Mouse (Mus musculus) lung, embryonic 16.5 days (tissue): ENCODE data around the gene Plgrkt. TPM values are rescaled to one million over a fixed set of nuclear protein-coding genes. Genes with fewer than 3 reads are reported as not detected.
"Not testable (repeated sequence)": the region's sequence is repeated elsewhere in the genome, so short reads cannot be mapped to it uniquely, and the experiment has no call there.

Experiments used
- ATAC-seq: fragments of 200-750 bp; cut with Nextera tagmentation; 2 replicates; pipeline ENCODE4 v1.8.0; 2017; ENCODE audit warnings: low read depth, mild to moderate bottlenecking, moderate library complexity
- H3K27ac ChIP-seq: fragments of 300-500 bp; sonication (generic); 2 replicates; pipeline ENCODE4 v1.5.1; 2014; ENCODE audit warnings: mild to moderate bottlenecking, control low read depth, low read length
- H3K27me3 ChIP-seq: fragments of 300-500 bp; sonication (generic); 2 replicates; pipeline ENCODE4 v1.6.1; 2014; ENCODE audit warnings: low read depth, low read length, mixed read lengths; ENCODE audit not compliant: control insufficient read depth, insufficient read depth
- H3K36me3 ChIP-seq: fragments of 300-500 bp; sonication (generic); 2 replicates; pipeline ENCODE4 v1.6.1; 2014; ENCODE audit warnings: low read length; ENCODE audit not compliant: control insufficient read depth, insufficient read depth
- H3K4me1 ChIP-seq: fragments of 300-500 bp; sonication (generic); replicated peaks from 2 replicates; pipeline ENCODE4 v1.6.1; 2014; ENCODE audit warnings: low read length, mixed read lengths; ENCODE audit not compliant: control insufficient read depth, insufficient read depth
- H3K4me2 ChIP-seq: fragments of 300-500 bp; sonication (generic); 2 replicates; pipeline ENCODE4 v1.6.1; 2014; ENCODE audit warnings: low read depth, low read length, control low read depth
- H3K4me3 ChIP-seq: fragments of 300-500 bp; sonication (generic); 2 replicates; pipeline ENCODE4 v1.5.1; 2014; ENCODE audit warnings: mild to moderate bottlenecking, low read length, control low read depth
- H3K9ac ChIP-seq: fragments of 300-500 bp; sonication (generic); 2 replicates; pipeline ENCODE4 v1.6.1; 2014; ENCODE audit warnings: low read length, control low read depth
- H3K9me3 ChIP-seq: fragments of 300-500 bp; sonication (generic); 2 replicates; pipeline ENCODE4 v1.6.1; 2016; ENCODE audit warnings: low read length; ENCODE audit not compliant: control insufficient read depth
- whole genome bisulfite sequencing: fragments of 180-500 bp; shearing (Covaris S2); extraction: QIAGEN DNeasy Blood & Tissue Kit; methylation state at CpG from one replicate; pipeline ENCODE4 v1.1.7; 2014; 5-methylcytosine and 5-hydroxymethylcytosine counted together
- polyA plus RNA-seq: library from polyadenylated mRNA; unstranded; fragments of >200 nt; fragmentation: Nextera tagmentation; extraction: Ambion mirVana; gene quantifications from 2 replicates; pipeline ENCODE4 v1.2.1, GENCODE M21; 2015

The Plgrkt gene
- 56.0 and 61.2 TPM in 2 replicates for polyA plus RNA-seq

DNA sequence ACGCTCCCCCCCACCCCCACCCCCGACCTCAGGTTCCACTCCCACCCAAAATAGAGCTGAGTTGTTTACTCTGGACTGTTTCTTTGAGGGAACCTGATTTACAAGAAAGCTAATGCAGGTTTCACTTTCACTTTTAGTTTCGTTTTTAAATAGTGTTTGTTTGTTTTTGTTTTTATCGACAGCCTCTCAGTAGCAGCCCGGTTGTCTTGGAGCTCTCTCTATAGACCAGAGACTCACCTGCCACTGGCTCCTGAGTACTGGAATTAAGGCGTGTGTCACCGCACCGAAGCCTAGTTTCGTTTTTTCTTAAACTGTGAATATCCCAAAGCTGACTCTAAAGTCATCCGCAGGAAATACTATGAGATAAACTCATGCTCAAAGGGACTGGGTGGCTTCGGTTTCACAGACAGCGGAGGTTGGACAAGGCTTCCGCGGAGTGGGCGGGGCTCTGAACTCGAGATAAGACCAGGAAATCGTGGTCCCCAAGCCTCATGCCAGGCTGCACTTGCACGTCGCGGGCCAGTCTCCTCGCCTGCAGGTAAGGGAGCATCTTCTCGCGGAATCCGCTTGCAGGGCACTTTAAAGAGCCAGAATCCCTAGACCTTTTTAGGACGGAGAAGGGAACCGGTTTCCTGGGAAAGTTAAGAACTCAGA lies at the start of gene Plgrkt, which contains the start of gene Cd274:
Gene Plgrkt (minus strand): TSS at position 422 of the 654 bp plus-strand sequence.
Gene Cd274 (plus strand): TSS at position 487 of the 654 bp plus-strand sequence.
- Histone ChIP-seq H3K4me1 (peaks cover 7% of the 10 kb centered on the region; the same call in 1 of the 2 replicates), H3K9ac (peak within 1 kb of the TSS; percentile 49), H3K27ac (no peak within 1 kb of the TSS), H3K27me3 (no peaks in the 10 kb centered on the region), H3K9me3 (no peaks in the 10 kb centered on the region), H3K4me2 (peak within 1 kb of the TSS; percentile 84), H3K36me3 (no peaks in the 10 kb centered on the region), H3K4me3 (peak within 1 kb of the TSS; percentile 60)
- 3% methylated on average over 26 of the region's 26 CpGs for WGBS
- peak; percentile 84 for ATAC-seq

DNA sequence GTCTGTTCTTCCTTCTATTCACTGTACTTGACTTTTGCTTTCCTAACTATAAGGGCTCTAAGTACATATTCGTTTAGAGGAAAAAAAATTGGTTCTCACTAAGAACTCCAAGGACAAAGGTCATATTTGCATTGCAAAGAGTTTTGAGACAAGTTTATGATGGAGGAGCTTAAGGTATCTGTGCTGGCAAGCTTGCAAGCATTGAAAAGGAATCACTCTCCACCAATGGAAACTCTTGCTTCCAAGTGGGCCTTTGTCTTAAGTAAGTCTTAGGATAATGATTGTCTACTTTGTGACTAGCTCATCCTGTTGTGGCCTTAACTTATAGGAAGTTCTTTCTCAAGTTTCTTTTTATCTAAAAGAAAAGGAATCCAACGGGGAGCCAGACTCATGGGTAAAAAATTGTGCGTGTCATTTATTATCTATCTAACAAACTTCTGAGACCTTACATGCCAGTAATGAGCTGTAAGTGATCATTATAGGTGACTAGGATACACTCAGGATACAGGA lies 49.3 kb upstream of the Plgrkt start:
- Histone ChIP-seq H3K36me3 (no peaks in the 10 kb centered on the region), H3K4me2 (no peak overlapping the region), H3K9ac (no peak overlapping the region), H3K4me1 (peaks cover 11% of the 10 kb centered on the region), H3K9me3 (no peaks in the 10 kb centered on the region), H3K27me3 (no peaks in the 10 kb centered on the region), H3K4me3 (no peak overlapping the region), H3K27ac (no peak overlapping the region)
- WGBS, result 44% methylated on average over 3 of the region's 3 CpGs
- ATAC-seq, result no peak

DNA sequence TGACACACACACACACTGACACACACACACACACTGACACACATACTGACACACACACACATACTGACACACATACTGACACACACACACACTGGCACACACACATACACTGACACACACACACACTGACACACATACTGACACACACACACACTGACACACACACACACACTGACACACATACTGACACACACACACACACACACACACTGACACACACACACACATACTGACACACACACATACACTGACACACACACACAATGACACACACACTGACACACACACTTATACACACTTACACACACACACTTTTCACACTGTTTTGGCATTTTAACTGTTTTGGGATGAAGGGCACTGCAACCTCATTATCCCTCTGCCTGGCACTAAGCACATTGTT lies 47.7 kb upstream of the Plgrkt start:
- not testable (repeated sequence) for H3K27me3 ChIP-seq, H3K4me3 ChIP-seq, H3K4me2 ChIP-seq, H3K9me3 ChIP-seq, ATAC-seq, H3K36me3 ChIP-seq, H3K27ac ChIP-seq, H3K9ac ChIP-seq
- peaks cover 11% of the 10 kb centered on the region for H3K4me1 ChIP-seq

DNA sequence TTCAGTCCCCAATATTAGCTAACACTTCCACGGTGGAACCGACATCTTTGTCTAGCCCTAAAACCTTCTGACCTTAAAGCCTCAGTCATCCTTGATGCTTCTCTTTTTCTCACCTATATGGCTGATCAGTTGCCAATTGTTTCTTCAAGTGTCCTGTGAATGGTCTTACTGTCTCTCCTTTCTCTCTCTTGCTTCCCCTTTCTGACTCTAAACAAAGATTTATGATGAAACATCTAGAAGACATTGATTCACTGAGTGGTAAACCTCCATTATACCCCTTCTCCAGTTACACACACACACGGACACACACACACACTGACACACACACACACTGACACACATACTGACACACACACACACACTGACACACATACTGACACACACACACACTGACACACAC lies 47.3 kb upstream of the Plgrkt start:
- H3K4me1 ChIP-seq, result peaks cover 11% of the 10 kb centered on the region
- H3K9ac ChIP-seq, result no peak overlapping the region
- no peak overlapping the region for H3K4me3 ChIP-seq
- H3K36me3 ChIP-seq, result no peaks in the 10 kb centered on the region
- H3K4me2 ChIP-seq, result no peak overlapping the region
- no peak overlapping the region for H3K27ac ChIP-seq
- no peaks in the 10 kb centered on the region for H3K9me3 ChIP-seq
- H3K27me3 ChIP-seq, result no peaks in the 10 kb centered on the region
- no peak for ATAC-seq
- 80% methylated on average over 3 of the region's 3 CpGs for WGBS

DNA sequence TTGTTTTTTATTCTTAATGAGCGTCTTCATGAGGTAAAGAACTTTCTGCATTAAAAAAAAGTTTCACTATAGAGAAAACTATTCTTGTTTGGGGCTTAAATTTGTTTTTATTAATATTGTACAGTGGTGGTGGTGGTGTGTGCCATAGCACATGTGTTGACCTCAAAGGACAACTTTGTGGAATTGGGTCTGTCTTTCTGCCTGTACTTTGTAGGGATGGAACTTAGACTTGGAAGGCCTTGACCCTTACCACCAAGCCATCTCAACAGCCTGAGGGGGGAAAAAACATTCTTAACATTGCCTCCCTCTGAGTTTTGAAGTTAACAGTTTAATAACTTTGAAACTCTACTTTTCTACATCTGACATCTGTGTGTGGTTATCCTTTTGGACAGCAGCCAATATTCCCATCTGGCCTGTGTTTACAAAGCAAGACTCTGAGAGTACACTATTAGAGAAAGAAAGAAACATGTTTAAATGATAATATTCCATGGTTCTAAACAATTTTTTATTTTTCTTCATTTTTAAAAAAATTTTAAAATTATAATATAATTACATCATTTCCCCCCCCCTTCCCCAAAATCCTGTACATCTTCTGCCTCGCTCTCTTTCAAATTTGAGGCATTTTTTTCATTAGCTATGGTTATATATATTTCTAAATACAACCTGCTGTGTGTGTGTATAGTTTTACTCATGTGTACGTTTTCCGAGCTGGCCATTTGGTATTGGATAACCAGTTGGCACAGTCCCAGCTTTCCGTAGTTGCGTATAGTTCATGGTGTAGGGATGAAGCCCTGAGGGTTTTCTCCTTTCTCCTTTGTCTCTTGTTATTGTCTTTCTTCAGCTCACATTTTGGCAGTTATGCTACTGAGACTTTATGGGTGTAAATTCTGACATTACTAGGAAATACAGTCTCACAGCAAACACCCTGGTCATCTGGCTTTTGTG lies 45.6 kb upstream of the Plgrkt start:
- H3K4me2 ChIP-seq, result no peak overlapping the region
- no peaks in the 10 kb centered on the region for H3K9me3 ChIP-seq
- H3K4me3 ChIP-seq, result no peak overlapping the region
- ATAC-seq, result peak; percentile 79; the same call in 1 of the 2 replicates
- H3K27me3 ChIP-seq, result no peaks in the 10 kb centered on the region
- peaks cover 4% of the 10 kb centered on the region for H3K4me1 ChIP-seq
- 46% methylated on average over 6 of the region's 6 CpGs for WGBS
- no peaks in the 10 kb centered on the region for H3K36me3 ChIP-seq
- peak overlapping the region; percentile 2; the same call in 1 of the 2 replicates for H3K27ac ChIP-seq
- H3K9ac ChIP-seq, result no peak overlapping the region

DNA sequence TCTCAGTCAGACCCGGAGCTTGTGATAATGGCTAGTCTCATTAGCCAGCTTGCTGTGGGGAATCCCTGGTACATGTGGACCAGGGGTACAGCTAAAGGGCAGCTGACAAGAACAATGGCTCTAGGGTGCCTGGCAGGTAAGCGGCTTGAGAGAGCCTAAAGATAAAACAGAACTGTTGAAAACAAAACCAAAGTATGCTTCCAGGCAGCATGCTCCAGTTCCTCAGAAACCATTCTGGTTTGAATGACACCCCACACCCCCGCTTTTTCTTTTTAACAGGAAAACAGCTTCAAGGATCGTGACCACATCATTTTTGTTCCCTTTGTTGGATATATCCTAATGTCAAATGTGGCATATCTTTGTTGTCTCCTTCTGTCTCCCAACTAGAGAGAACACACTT lies 43.4 kb upstream of the Plgrkt start, which contains the start of gene Pdcd1lg2:
Gene Pdcd1lg2 (plus strand): TSS at position 301 of the 400 bp plus-strand sequence.
- Histone ChIP-seq H3K9ac (no peak within 1 kb of the TSS), H3K27me3 (no peaks in the 10 kb centered on the region), H3K4me3 (no peak within 1 kb of the TSS), H3K9me3 (no peaks in the 10 kb centered on the region), H3K4me1 (peaks cover 4% of the 10 kb centered on the region), H3K4me2 (no peak within 1 kb of the TSS), H3K27ac (no peak within 1 kb of the TSS), H3K36me3 (no peaks in the 10 kb centered on the region)
- ATAC-seq, result no peak
- 79% methylated on average over 4 of the region's 4 CpGs for WGBS

DNA sequence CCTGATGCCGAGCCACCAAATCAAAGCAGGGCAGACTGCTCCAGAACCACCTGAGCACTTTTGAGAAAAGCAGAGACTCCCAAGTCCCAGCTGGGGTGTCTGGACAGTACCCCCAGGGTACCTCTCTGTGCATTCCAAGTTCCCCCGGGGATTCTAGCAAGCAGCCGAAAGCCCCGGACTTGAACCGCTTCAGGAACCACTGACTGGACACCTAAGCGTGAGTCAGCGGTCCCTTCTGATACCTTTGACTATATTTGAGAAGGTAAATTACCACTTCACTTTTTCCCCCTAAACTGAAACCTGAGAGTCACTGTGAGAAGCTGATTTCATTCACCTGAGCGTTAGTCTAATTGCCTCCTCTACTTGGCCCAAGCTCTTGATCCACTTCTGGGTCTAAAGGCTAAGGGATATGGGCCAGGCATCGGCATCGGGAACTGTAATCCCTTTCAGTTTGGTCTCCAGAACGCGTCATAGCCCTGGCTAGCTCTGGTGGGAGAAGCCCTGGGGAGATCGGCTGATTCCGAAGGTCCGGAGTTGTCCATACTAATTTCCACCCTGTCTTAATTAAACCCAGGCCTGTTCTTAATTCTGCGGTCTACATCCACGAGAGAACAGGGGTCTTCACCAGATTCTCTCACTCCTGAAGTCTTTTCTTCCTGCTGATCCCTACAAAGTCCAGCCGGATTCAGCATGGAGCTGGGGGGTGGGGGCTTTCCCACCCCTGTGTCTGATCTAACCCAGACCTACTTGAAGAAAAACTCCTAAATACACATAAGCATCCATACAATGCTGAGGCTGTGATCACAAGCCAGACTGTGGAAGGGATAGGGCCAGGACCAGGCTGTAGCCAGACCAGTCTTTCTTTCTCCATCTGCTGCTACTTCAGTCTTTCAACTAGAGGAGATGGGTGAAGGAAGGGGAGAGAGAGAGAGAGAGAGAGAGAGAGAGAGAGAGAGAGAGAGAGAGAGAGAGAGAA lies 39.1 kb upstream of the Plgrkt start:
- no peak for ATAC-seq
- WGBS, result 87% methylated on average over 18 of the region's 18 CpGs
- no peaks in the 10 kb centered on the region for H3K9me3 ChIP-seq
- H3K27ac ChIP-seq, result no peak overlapping the region
- H3K4me1 ChIP-seq, result no peaks in the 10 kb centered on the region
- no peak overlapping the region for H3K4me3 ChIP-seq
- H3K27me3 ChIP-seq, result no peaks in the 10 kb centered on the region
- no peak overlapping the region for H3K4me2 ChIP-seq
- H3K9ac ChIP-seq, result no peak overlapping the region
- no peaks in the 10 kb centered on the region for H3K36me3 ChIP-seq

DNA sequence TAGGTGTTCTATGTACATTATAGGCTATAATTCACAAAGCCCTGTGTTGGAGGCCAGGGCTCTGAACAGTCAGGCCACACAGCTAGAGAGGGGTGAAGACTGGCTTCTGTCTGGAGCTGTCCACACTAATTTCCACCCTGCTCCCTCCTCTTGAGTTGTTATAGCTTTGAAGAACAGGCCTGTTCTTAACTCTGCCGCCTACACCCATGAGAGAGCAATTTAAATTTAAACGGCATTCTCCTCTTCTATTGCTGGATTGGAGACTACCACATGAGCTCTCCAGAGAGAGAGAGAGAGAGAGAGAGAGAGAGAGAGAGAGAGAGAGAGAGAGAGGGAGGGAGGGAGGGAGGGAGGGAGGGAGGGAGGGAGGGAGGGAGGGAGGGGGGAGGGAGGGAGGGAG lies 38.2 kb upstream of the Plgrkt start:
- H3K27ac ChIP-seq, result no peak overlapping the region
- ATAC-seq, result no peak
- no peak overlapping the region for H3K4me3 ChIP-seq
- 68% methylated on average over 2 of the region's 2 CpGs for WGBS
- H3K4me2 ChIP-seq, result no peak overlapping the region
- no peaks in the 10 kb centered on the region for H3K9me3 ChIP-seq
- H3K36me3 ChIP-seq, result no peaks in the 10 kb centered on the region
- H3K9ac ChIP-seq, result no peak overlapping the region
- no peaks in the 10 kb centered on the region for H3K27me3 ChIP-seq
- H3K4me1 ChIP-seq, result no peaks in the 10 kb centered on the region
